Comparison of ENCODE assay signal across 9 mouse cellular contexts in genomic region chr10:86356819-86357563, GRCm38 (mm10). TPM values are rescaled to one million over a fixed set of nuclear protein-coding genes. Genes with fewer than 3 reads are reported as not detected.
DNase-seq lines count a peak whose midpoint lies in the region; ATAC-seq lines count a peak whose summit lies in the region.
"Had no signal": no experiment of that assay in that cellular context is flagged by ENCODE, and none has a peak within 500 bp of the region (broad histone marks: within the 10 kb centered on the region; RNA-seq: fewer than 3 reads in every experiment).

No protein-coding gene starts in this region.

- H3K9me3 ChIP-seq in embryonic facial prominence, embryonic 11.5 days (replicated peaks; ENCODE audit: control insufficient read depth, low read length), result no peaks in the 10 kb centered on the region
- H3K9me3 ChIP-seq in embryonic facial prominence, embryonic 10.5 days, result no peaks in the 10 kb centered on the region
- no peaks in the 10 kb centered on the region for H3K9me3 ChIP-seq in liver, embryonic 12.5 days (replicated peaks)
- H3K9me3 ChIP-seq in midbrain, embryonic 15.5 days, result no peaks in the 10 kb centered on the region
- H3K9me3 ChIP-seq: lung, embryonic 15.5 days had no signal

- H3K4me3 ChIP-seq in embryonic facial prominence, embryonic 11.5 days (ENCODE audit: low read depth, low read length), result no peak overlapping the region
- no peak overlapping the region for H3K4me3 ChIP-seq in embryonic facial prominence, embryonic 10.5 days
- H3K4me3 ChIP-seq in liver, embryonic 12.5 days, result no peak overlapping the region
- H3K4me3 ChIP-seq in midbrain, embryonic 15.5 days, result no peak overlapping the region
- H3K4me3 ChIP-seq: lung, embryonic 15.5 days had no signal

- H3K4me1 ChIP-seq in embryonic facial prominence, embryonic 11.5 days (ENCODE audit: control insufficient read depth, insufficient read depth, low read length), result no peaks in the 10 kb centered on the region
- peaks cover 12% of the 10 kb centered on the region for H3K4me1 ChIP-seq in embryonic facial prominence, embryonic 10.5 days
- H3K4me1 ChIP-seq in liver, embryonic 12.5 days, result peaks cover 51% of the 10 kb centered on the region
- H3K4me1 ChIP-seq in midbrain, embryonic 15.5 days, result no peaks in the 10 kb centered on the region

- no peaks in the 10 kb centered on the region for H3K36me3 ChIP-seq in embryonic facial prominence, embryonic 11.5 days (replicated peaks; ENCODE audit: control insufficient read depth, insufficient read depth, low read depth, low read length)
- H3K36me3 ChIP-seq in embryonic facial prominence, embryonic 10.5 days (replicated peaks), result no peaks in the 10 kb centered on the region
- no peaks in the 10 kb centered on the region for H3K36me3 ChIP-seq in liver, embryonic 12.5 days
- H3K36me3 ChIP-seq in midbrain, embryonic 15.5 days (replicated peaks), result 0 out of 2 replicates have a peak, but pooled peaks cover 5% of the 10 kb centered on the region
- H3K36me3 ChIP-seq: lung, embryonic 15.5 days had no signal

- H3K27me3 ChIP-seq in embryonic facial prominence, embryonic 11.5 days (ENCODE audit: control insufficient read depth, insufficient read depth, low read length), result no peaks in the 10 kb centered on the region
- no peaks in the 10 kb centered on the region for H3K27me3 ChIP-seq in embryonic facial prominence, embryonic 10.5 days (replicated peaks; ENCODE audit: low read depth, poor library complexity, severe bottlenecking)
- 0 out of 2 replicates have a peak, but pooled peaks cover 8% of the 10 kb centered on the region for H3K27me3 ChIP-seq in liver, embryonic 12.5 days (replicated peaks)
- no peaks in the 10 kb centered on the region for H3K27me3 ChIP-seq in midbrain, embryonic 15.5 days (replicated peaks)
- H3K27me3 ChIP-seq: lung, embryonic 15.5 days had no signal

- no peak for ATAC-seq in embryonic facial prominence, embryonic 11.5 days (replicated peaks; ENCODE audit: insufficient number of reproducible peaks, low FRiP score, low TSS enrichment, low read depth)
- ATAC-seq in liver, embryonic 12.5 days, result 0 out of 2 replicates have a peak, but pooled peaks have one; percentile 33
- ATAC-seq in midbrain, embryonic 15.5 days (replicated peaks), result no peak

- DNase-seq in embryonic facial prominence, embryonic 11.5 days (ENCODE audit: low spot score), result peak; percentile 25
- DNase-seq in embryonic facial prominence, embryonic 10.5 days (ENCODE audit: low spot score), result no peak
- peak; percentile 45 for DNase-seq in 3T3-L1 (ENCODE audit: low read depth, low spot score)
- peak; percentile 72 for DNase-seq in brain, adult 2 months (ENCODE audit: low read depth, low spot score)
- no peak for DNase-seq in yolk sac, embryonic 10.5 days (ENCODE audit: low spot score)
- no peak for DNase-seq in natural killer cell, adult 2 months (ENCODE audit: low spot score in 2 of 2)

- no peak overlapping the region for H3K4me2 ChIP-seq in embryonic facial prominence, embryonic 11.5 days (ENCODE audit: low read depth, low read length)
- no peak overlapping the region for H3K4me2 ChIP-seq in liver, embryonic 12.5 days
- no peak overlapping the region for H3K4me2 ChIP-seq in midbrain, embryonic 15.5 days
- H3K4me2 ChIP-seq: lung, embryonic 15.5 days had no signal

- H3K27ac ChIP-seq in embryonic facial prominence, embryonic 11.5 days (replicated peaks; ENCODE audit: low read depth, low read length), result no peak overlapping the region
- no peak overlapping the region for H3K27ac ChIP-seq in embryonic facial prominence, embryonic 10.5 days (replicated peaks)
- peak overlapping the region; percentile 76 for H3K27ac ChIP-seq in liver, embryonic 12.5 days
- H3K27ac ChIP-seq in midbrain, embryonic 15.5 days, result no peak overlapping the region
- H3K27ac ChIP-seq: lung, embryonic 15.5 days had no signal

- 57% methylated on average over 5 of the region's 5 CpGs for WGBS in embryonic facial prominence, embryonic 11.5 days
- 54% methylated on average over 5 of the region's 5 CpGs for WGBS in embryonic facial prominence, embryonic 10.5 days
- WGBS in liver, embryonic 12.5 days (ENCODE audit: insufficient replicate concordance), result 37% methylated on average over 5 of the region's 5 CpGs
- 58% methylated on average over 5 of the region's 5 CpGs for WGBS in midbrain, embryonic 15.5 days

- no peak overlapping the region for H3K9ac ChIP-seq in embryonic facial prominence, embryonic 11.5 days (replicated peaks; ENCODE audit: low read length)
- no peak overlapping the region for H3K9ac ChIP-seq in liver, embryonic 12.5 days
- no peak overlapping the region for H3K9ac ChIP-seq in midbrain, embryonic 15.5 days
- H3K9ac ChIP-seq: lung, embryonic 15.5 days had no signal

RNA-seq across cellular contexts. Expression of gene Timp3, which starts 56.8 kb away (rescaled TPM):
- polyA plus RNA-seq in embryonic facial prominence, embryonic 11.5 days (2014; fragmentation: Nextera tagmentation; extraction: Ambion mirVana), result 39.7 and 40.0 TPM in 2 replicates
- polyA plus RNA-seq in embryonic facial prominence, embryonic 10.5 days (2016; fragmentation: Nextera tagmentation; extraction: Ambion mirVana), result 29.4 and 36.3 TPM in 2 replicates
- 16.3 and 17.0 TPM in 2 replicates for polyA plus RNA-seq in liver, embryonic 12.5 days (2016; fragmentation: Nextera tagmentation; extraction: Ambion mirVana)
- 31.1 and 33.9 TPM in 2 replicates for polyA plus RNA-seq in midbrain, embryonic 15.5 days (2015; fragmentation: Nextera tagmentation; extraction: Ambion mirVana)

Comparison
In these comparisons a context has a peak if more than half of its experiments do, and no peak if none do; other contexts are left out.
1. DNase-seq: peak in embryonic facial prominence, embryonic 11.5 days (single experiment), 3T3-L1 (single experiment) and brain, adult 2 months (single experiment); none in embryonic facial prominence, embryonic 10.5 days (single experiment), yolk sac, embryonic 10.5 days (single experiment) and natural killer cell, adult 2 months (0 of 2).